Mouse (Mus musculus) bone marrow macrophage, adult 2 months (primary cell): ENCODE results near the gene Msrb3.

Source experiments
- CTCF ChIP-seq: IDR thresholded peaks from 2 replicates; pipeline ENCODE4 v1.5.1; 2012; ENCODE audit warnings: low read depth, mild to moderate bottlenecking, low read length, moderate library complexity
- POLR2A ChIP-seq: IDR thresholded peaks from 2 replicates; pipeline ENCODE4 v1.6.1; 2012; ENCODE audit warnings: mild to moderate bottlenecking, low read depth, low read length, borderline replicate concordance

DNA sequence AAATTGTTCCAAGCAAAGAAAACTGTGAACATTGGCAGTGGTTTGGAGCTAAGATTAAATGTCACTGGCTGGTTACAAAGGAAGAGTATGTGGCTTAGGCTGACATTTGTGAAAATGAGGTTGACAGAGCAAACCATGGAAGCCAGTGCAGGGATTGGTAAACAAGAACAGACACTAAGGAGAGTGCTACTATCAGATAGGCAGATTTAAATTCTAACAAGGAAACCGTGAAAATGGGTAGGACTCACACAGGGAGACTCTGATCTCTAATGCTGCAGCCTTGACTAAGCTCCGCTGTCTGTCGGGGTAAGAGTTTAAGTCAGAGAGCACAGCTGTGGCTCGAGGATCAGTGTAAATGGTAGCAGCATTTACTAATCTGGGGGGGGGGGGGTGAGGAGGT is 15.2 kb downstream of the Msrb3 start:
- TF ChIP-seq POLR2A (no peak), CTCF (no peak)
